Mouse (Mus musculus) adrenal gland, postnatal 14 days (tissue): Measurements from ENCODE around the gene Baiap2l2. TPM values are rescaled to one million over a fixed set of nuclear protein-coding genes. Genes with fewer than 3 reads are reported as not detected.

Experiments used
- DNase-seq: peaks from one replicate; pipeline ENCODE4 v3.0.0; 2021; ENCODE audit warnings: mixed read lengths
- total RNA-seq: library from RNA; stranded (reverse); gene quantifications from 2 replicates; pipeline ENCODE4 v1.2.3, GENCODE M21; 2021

The Baiap2l2 gene
- total RNA-seq, 1 experiment from 2014 or later, result 0.30 TPM

DNA sequence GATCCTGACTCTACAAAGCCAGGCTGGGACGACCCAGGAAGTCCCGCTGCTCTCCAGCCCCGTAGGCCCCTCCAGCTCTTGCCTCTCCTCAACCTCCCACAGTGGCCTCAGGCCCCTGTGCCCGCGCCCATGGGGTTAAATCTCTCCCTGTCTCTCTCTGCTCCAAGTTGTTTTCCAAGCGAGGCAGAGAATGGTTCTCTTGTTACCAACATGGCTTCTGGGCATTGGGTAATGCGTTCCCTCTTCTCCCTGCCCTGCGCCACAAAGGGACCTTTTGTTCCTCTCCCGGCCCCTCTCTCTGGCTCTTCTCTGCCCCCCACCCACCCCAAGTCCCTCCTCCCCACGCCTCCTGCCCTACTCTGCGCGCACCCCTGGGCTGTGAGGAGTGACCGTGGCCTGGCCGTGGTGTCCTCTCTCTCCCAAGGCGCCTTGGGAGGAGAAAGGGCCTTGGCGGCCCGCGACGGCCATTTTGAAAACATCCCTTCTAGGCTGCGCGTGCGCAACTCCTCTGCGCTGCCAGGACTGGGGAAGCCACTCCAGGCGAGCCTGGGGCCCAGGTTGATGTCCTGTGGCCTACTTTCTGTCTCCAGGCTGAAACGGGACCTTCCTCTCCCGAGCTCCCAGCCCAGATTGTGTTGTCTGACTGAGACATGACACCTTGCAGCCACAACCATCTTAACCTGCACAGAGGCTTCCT, 72.4 kb downstream of the Baiap2l2 start:
- no peak for DNase-seq

DNA sequence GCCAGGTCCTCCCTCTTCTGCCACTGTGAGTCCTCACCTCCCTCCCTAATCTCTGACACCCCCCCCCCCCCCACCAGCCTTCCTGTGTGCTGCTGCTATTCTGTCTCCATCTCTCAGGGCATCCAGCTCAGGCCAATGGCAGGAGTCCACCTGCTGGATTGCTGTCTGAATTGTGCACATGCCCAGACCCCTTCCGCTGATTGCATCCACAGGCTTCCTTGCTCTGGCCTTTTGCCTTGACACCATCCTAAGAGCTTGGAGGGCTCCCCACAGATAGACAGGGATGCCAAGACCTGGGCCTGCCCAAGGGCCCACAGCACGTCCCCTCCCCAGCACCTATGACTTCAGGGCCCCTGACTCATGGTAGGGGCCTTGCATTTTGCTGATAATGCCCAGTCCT, 75.0 kb downstream of the Baiap2l2 start:
- no peak for DNase-seq

GRCm38 (mm10) chr15:79208758-79209439, 76.4 kb downstream of the Baiap2l2 start:
- DNase-seq, result peak; percentile 51

- DNase-seq, result peak; percentile 75
These were observed 77.1 kb downstream of the Baiap2l2 start for GRCm38 (mm10) chr15:79208211-79208610.

Other genes with a start within 250 kb of the Baiap2l2 start
- gene Galr3, start 243.7 kb downstream of the Baiap2l2 start, total RNA-seq, result 0.41 and 0.78 TPM in 2 replicates
- gene Ankrd54, start 222.6 kb downstream of the Baiap2l2 start, total RNA-seq, result 23.3 and 24.1 TPM in 2 replicates
- 171 and 177 TPM in 2 replicates for gene Eif3l, start 210.4 kb downstream of the Baiap2l2 start, total RNA-seq
- gene Micall1, start 176.6 kb downstream of the Baiap2l2 start, total RNA-seq, result 34.3 and 41.0 TPM in 2 replicates
- 110 and 127 TPM in 2 replicates for gene Polr2f, start 144.5 kb downstream of the Baiap2l2 start, total RNA-seq
- gene 1700088E04Rik, start 144.3 kb downstream of the Baiap2l2 start, total RNA-seq, result 4.4 and 4.7 TPM in 2 replicates
- gene Sox10, start 120.3 kb downstream of the Baiap2l2 start, total RNA-seq, result 2.3 and 3.3 TPM in 2 replicates
- 18.6 and 22.9 TPM in 2 replicates for gene Pick1, start 56.4 kb downstream of the Baiap2l2 start, total RNA-seq
- gene Gm49486, start 56.1 kb downstream of the Baiap2l2 start, total RNA-seq, result 0.22 TPM in 1 of 2 replicates, not detected in the other
- gene Slc16a8, start 30.8 kb downstream of the Baiap2l2 start, total RNA-seq, result not detected in 2 replicates
- 22.1 and 26.0 TPM in 2 replicates for gene Pla2g6, start 42.9 kb upstream of the Baiap2l2 start, total RNA-seq
- 6.2 and 7.4 TPM in 2 replicates for gene Maff, start 61.1 kb upstream of the Baiap2l2 start, total RNA-seq
- 45.2 and 48.0 TPM in 2 replicates for gene Tmem184b, start 118.0 kb upstream of the Baiap2l2 start, total RNA-seq
- 66.7 and 85.8 TPM in 2 replicates for gene Csnk1e, start 170.0 kb upstream of the Baiap2l2 start, total RNA-seq
- gene Kcnj4, start 219.7 kb upstream of the Baiap2l2 start, total RNA-seq, result 0.19 and 0.23 TPM in 2 replicates
- gene Kdelr3, start 230.9 kb upstream of the Baiap2l2 start, total RNA-seq, result 6.8 and 7.3 TPM in 2 replicates